Mouse (Mus musculus) limb, embryonic 15.5 days (tissue): Measurements from ENCODE around the gene Ubtd1. TPM values are rescaled to one million over a fixed set of nuclear protein-coding genes. Genes with fewer than 3 reads are reported as not detected.

Experiments
- ATAC-seq: fragments of 200-750 bp; cut with Nextera tagmentation; 2 replicates; pipeline ENCODE4 v1.8.0; 2017; ENCODE audit warnings: low read depth, moderate TSS enrichment; ENCODE audit not compliant: insufficient number of reproducible peaks, low FRiP score, low TSS enrichment
- H3K27ac ChIP-seq: fragments of 300-500 bp; sonication (generic); 2 replicates; pipeline ENCODE4 v1.5.1; 2015; ENCODE audit warnings: moderate library complexity, mild to moderate bottlenecking, inconsistent platforms
- H3K27me3 ChIP-seq: fragments of 300-500 bp; sonication (generic); 2 replicates; pipeline ENCODE4 v1.6.1; 2015; ENCODE audit warnings: inconsistent platforms
- H3K36me3 ChIP-seq: fragments of 300-500 bp; sonication (generic); 2 replicates; pipeline ENCODE4 v1.6.1; 2015; ENCODE audit warnings: inconsistent platforms
- H3K4me1 ChIP-seq: fragments of 300-500 bp; sonication (generic); 2 replicates; pipeline ENCODE4 v1.6.1; 2015; ENCODE audit warnings: inconsistent platforms
- H3K4me2 ChIP-seq: fragments of 300-500 bp; sonication (generic); 2 replicates; pipeline ENCODE4 v1.6.1; 2015; ENCODE audit warnings: mild to moderate bottlenecking, inconsistent platforms
- H3K4me3 ChIP-seq: fragments of 300-500 bp; sonication (generic); 2 replicates; pipeline ENCODE4 v1.5.1; 2015; ENCODE audit warnings: mild to moderate bottlenecking, inconsistent platforms
- H3K9ac ChIP-seq: fragments of 300-500 bp; sonication (generic); 2 replicates; pipeline ENCODE4 v1.6.1; 2015; ENCODE audit warnings: inconsistent platforms
- H3K9me3 ChIP-seq: fragments of 300-500 bp; sonication (generic); 2 replicates; pipeline ENCODE4 v1.6.1; 2016; ENCODE audit warnings: inconsistent platforms
- WGBS: fragments of 180-500 bp; shearing (Covaris S2); methylation state at CpG from one replicate; pipeline ENCODE4 v1.1.7; 2015; 5-methylcytosine and 5-hydroxymethylcytosine counted together
- polyA plus RNA-seq: library from polyadenylated mRNA; unstranded; fragments of >200 nt; fragmentation: Nextera tagmentation; extraction: Ambion mirVana; gene quantifications from 2 replicates; pipeline ENCODE4 v1.2.1, GENCODE M21; 2015

Ubtd1 gene
- polyA plus RNA-seq, 1 experiment from 2014 or later = 28.1 TPM

- Histone ChIP-seq H3K27me3 (no peaks in the 10 kb centered on the region), H3K36me3 (no peaks in the 10 kb centered on the region), H3K4me1 (peaks cover 38% of the 10 kb centered on the region), H3K27ac (peak overlapping the region; percentile 91), H3K4me3 (peak overlapping the region; percentile 96), H3K9ac (peak overlapping the region; percentile 82), H3K9me3 (no peaks in the 10 kb centered on the region), H3K4me2 (peak overlapping the region; percentile 68)
- 0% methylated on average over 16 of the region's 16 CpGs for WGBS
- ATAC-seq = no peak
Observed at GRCm38 (mm10) chr19:41980422-41980818, 1.1 kb upstream of the Ubtd1 start.

- peak within 1 kb of the TSS; percentile 91 for H3K27ac ChIP-seq
- H3K9ac ChIP-seq = peak within 1 kb of the TSS; percentile 82
- ATAC-seq = peak; percentile 95
- H3K4me3 ChIP-seq = peak within 1 kb of the TSS; percentile 96
- no peaks in the 10 kb centered on the region for H3K9me3 ChIP-seq
- H3K4me1 ChIP-seq = peaks cover 38% of the 10 kb centered on the region
- no peaks in the 10 kb centered on the region for H3K27me3 ChIP-seq
- peak within 1 kb of the TSS; percentile 78 for H3K4me2 ChIP-seq
- WGBS = under 1% methylated on average over 68 of the region's 68 CpGs
- no peaks in the 10 kb centered on the region for H3K36me3 ChIP-seq
Observed at GRCm38 (mm10) chr19:41980819-41981594, 556 bp upstream of the Ubtd1 start, which contains the start of gene Mms19. Mms19 (minus strand) TSS chr19:41981157.

DNA sequence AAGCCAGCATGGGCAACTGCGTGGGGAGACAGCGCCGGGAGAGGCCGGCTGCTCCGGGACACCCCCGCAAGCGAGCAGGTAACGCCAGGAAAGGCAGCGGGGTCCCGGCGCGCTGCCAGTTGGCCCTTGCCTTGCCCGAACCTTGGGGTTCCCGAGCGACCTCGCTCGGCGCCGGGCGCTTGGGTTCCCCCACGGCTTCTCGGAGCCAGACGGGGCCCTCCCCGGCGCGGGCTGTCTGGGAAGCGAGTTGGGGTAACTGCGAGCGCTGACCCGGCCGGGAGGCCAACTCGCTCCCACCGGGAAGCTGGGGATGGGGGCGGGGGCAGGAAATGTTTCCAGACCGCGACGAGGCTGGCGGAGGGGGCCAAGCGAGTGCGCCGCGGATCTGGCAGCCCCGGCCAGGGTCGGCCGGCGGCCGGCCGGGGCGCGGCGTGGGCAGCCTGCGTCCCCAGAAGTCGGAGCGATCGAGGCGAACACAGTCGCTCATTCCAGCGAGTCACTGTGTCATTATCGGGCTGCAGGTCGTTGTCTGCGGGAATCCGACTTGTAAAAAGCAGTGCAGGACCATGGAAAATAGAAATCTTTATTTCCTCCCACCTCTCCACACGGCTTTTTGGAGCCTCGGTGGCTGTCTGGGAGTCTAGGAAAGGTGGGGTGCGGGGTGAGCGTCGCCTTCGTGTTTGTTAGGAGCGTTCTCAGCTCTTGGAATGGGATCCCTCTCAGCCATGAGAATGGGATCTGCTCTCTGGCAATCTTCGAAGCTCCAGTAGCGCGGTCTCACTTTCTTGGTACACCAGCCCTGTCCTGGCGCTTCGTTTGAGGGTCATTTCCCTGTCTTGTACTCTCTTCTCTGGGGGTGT lies 598 bp downstream of the Ubtd1 start:
- H3K36me3 ChIP-seq = no peaks in the 10 kb centered on the region
- H3K27me3 ChIP-seq = no peaks in the 10 kb centered on the region
- under 1% methylated on average over 74 of the region's 74 CpGs for WGBS
- ATAC-seq = no peak
- H3K9ac ChIP-seq = peak overlapping the region; percentile 81
- no peaks in the 10 kb centered on the region for H3K9me3 ChIP-seq
- H3K4me2 ChIP-seq = peak overlapping the region; percentile 78
- peak overlapping the region; percentile 91 for H3K27ac ChIP-seq
- H3K4me3 ChIP-seq = peak overlapping the region; percentile 96
- peaks cover 30% of the 10 kb centered on the region; the same call in 1 of the 2 replicates for H3K4me1 ChIP-seq

- H3K4me1 ChIP-seq = peaks cover 23% of the 10 kb centered on the region; the same call in 1 of the 2 replicates
- peak overlapping the region; percentile 91; the same call in 1 of the 2 replicates for H3K27ac ChIP-seq
- peak overlapping the region; percentile 81 for H3K9ac ChIP-seq
- peak overlapping the region; percentile 96 for H3K4me3 ChIP-seq
- H3K4me2 ChIP-seq = peak overlapping the region; percentile 78
- no peak for ATAC-seq
- H3K27me3 ChIP-seq = no peaks in the 10 kb centered on the region
- H3K36me3 ChIP-seq = no peaks in the 10 kb centered on the region
- 8% methylated on average over 4 of the region's 4 CpGs for WGBS
- no peaks in the 10 kb centered on the region for H3K9me3 ChIP-seq
Observed at GRCm38 (mm10) chr19:41982791-41983150, 1.2 kb downstream of the Ubtd1 start.

- 94% methylated on average over 5 of the region's 5 CpGs for WGBS
- H3K9me3 ChIP-seq = no peaks in the 10 kb centered on the region
- H3K4me2 ChIP-seq = no peak overlapping the region
- no peak for ATAC-seq
- no peaks in the 10 kb centered on the region for H3K27me3 ChIP-seq
- no peaks in the 10 kb centered on the region for H3K36me3 ChIP-seq
- no peak overlapping the region for H3K4me3 ChIP-seq
- H3K9ac ChIP-seq = no peak overlapping the region
- peaks cover 15% of the 10 kb centered on the region; the same call in 1 of the 2 replicates for H3K4me1 ChIP-seq
- no peak overlapping the region for H3K27ac ChIP-seq
Observed at GRCm38 (mm10) chr19:41985994-41986393, 4.4 kb downstream of the Ubtd1 start.

DNA sequence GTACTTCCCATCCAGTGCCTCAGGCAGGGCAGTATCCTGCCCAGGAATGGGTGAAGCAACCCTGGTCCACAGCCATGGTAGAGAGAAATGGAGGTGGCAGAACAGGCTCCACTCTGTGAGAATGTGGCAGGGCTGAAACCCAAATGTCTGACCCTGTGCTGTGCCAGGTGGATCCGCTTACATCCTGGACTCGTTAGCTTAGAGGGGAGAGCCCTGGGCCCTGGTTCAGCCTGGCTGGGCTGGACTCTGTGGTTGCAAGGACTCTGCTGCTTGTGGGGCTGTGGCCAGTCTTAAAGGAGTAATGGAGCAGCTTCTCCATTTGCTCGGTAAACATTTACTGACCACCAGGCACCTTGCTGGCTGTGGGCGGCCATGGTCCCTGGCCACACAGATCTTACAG lies 5.6 kb downstream of the Ubtd1 start:
- peak; percentile 65; the same call in 1 of the 2 replicates for ATAC-seq
- WGBS = 81% methylated on average over 4 of the region's 4 CpGs
- H3K4me1 ChIP-seq = peaks cover 26% of the 10 kb centered on the region
- no peak overlapping the region for H3K4me2 ChIP-seq
- no peaks in the 10 kb centered on the region for H3K36me3 ChIP-seq
- H3K4me3 ChIP-seq = no peak overlapping the region
- H3K9ac ChIP-seq = no peak overlapping the region
- H3K9me3 ChIP-seq = no peaks in the 10 kb centered on the region
- no peaks in the 10 kb centered on the region for H3K27me3 ChIP-seq
- H3K27ac ChIP-seq = no peak overlapping the region

DNA sequence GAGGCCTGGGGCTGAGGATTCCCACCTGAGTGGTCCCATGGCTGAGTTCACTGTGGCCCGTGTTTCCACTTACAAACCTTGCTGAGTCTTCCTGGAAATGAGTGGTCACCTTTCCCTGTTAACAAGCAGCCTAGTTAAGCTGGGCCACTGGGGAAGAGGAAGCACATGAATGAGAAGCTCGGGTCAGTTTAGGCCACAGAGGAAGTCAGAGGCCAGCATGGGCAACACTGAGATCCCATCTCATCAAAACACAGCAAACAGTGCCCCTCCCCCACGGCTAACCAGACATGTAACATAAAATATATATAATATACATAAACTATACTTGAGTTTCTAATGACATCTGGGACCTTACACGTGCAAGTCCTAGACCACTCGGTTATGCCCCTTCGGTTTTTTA lies 8.2 kb downstream of the Ubtd1 start:
- H3K4me3 ChIP-seq = no peak overlapping the region
- no peak overlapping the region for H3K27ac ChIP-seq
- no peak for ATAC-seq
- H3K27me3 ChIP-seq = no peaks in the 10 kb centered on the region
- no peaks in the 10 kb centered on the region for H3K9me3 ChIP-seq
- WGBS = 79% methylated on average over 6 of the region's 6 CpGs
- peaks cover 30% of the 10 kb centered on the region for H3K4me1 ChIP-seq
- no peaks in the 10 kb centered on the region for H3K36me3 ChIP-seq
- H3K9ac ChIP-seq = no peak overlapping the region
- no peak overlapping the region for H3K4me2 ChIP-seq

DNA sequence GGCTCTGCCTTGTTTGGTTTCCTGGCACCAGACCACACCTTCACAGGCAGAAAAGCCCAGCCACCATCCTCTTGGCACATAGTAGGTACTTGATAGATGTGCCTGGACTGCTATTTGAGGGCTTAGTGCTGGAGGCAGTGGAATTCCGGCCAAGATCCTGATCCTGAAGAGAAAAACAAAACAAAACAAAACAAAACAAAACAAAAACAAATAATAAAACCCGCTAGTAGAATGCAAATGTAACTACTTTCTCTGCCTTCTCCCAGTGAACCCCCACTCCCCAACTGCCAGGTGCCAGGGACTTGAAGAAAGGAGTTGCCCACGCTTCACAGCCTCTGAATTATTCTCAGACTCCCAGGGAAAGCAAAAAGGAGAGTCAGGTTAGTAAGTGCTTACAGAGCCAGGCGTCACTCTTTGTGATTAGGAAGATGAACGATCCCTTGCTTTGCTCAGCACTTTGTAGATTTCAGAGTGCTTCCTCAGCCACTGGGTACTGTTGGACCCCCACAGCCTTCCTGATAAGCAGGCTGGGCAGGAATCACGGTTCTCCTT lies 10.4 kb downstream of the Ubtd1 start:
- WGBS = 47% methylated on average over 6 of the region's 6 CpGs
- ATAC-seq = no peak
- Histone ChIP-seq H3K27me3 (no peaks in the 10 kb centered on the region), H3K36me3 (no peaks in the 10 kb centered on the region), H3K4me1 (peaks cover 42% of the 10 kb centered on the region), H3K4me3 (no peak overlapping the region), H3K9ac (no peak overlapping the region), H3K27ac (0 out of 2 replicates have a peak overlapping the region, but pooled peaks have one; percentile 8), H3K4me2 (no peak overlapping the region), H3K9me3 (no peaks in the 10 kb centered on the region)

GRCm38 (mm10) chr19:41992971-41993370 lies 11.4 kb downstream of the Ubtd1 start:
- no peak overlapping the region for H3K4me3 ChIP-seq
- H3K9ac ChIP-seq = no peak overlapping the region
- no peaks in the 10 kb centered on the region for H3K27me3 ChIP-seq
- WGBS = 48% methylated on average over 2 of the region's 2 CpGs
- no peak for ATAC-seq
- no peaks in the 10 kb centered on the region for H3K9me3 ChIP-seq
- H3K27ac ChIP-seq = peak overlapping the region; percentile 69
- peaks cover 50% of the 10 kb centered on the region for H3K4me1 ChIP-seq
- no peak overlapping the region for H3K4me2 ChIP-seq
- H3K36me3 ChIP-seq = no peaks in the 10 kb centered on the region

DNA sequence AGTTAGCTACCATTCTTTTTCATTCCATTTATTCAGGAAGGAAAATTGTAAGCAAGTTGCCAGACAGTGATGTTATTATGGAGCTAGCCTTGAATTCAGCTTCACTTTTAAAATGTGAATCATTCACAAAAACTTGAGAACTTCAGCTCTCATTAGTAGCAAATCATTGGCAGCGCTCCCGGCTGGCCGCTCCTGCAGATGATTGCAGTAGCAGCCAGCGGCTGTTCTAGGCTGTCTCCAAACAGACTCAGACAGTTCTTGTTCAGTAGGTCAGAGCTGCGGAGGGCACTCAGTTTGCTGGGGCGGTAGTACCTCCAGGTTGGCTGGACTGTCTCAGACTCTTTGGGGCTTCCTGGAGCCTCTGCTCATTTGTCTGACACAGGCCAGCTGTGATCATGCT lies 11.9 kb downstream of the Ubtd1 start:
- no peaks in the 10 kb centered on the region for H3K9me3 ChIP-seq
- H3K36me3 ChIP-seq = no peaks in the 10 kb centered on the region
- peak; percentile 37; the same call in 1 of the 2 replicates for ATAC-seq
- no peak overlapping the region for H3K9ac ChIP-seq
- no peak overlapping the region for H3K4me2 ChIP-seq
- H3K27ac ChIP-seq = peak overlapping the region; percentile 69
- 51% methylated on average over 6 of the region's 6 CpGs for WGBS
- H3K27me3 ChIP-seq = no peaks in the 10 kb centered on the region
- no peak overlapping the region for H3K4me3 ChIP-seq
- peaks cover 53% of the 10 kb centered on the region for H3K4me1 ChIP-seq

GRCm38 (mm10) chr19:41994023-41994422 lies 12.5 kb downstream of the Ubtd1 start:
- Histone ChIP-seq H3K9me3 (no peaks in the 10 kb centered on the region), H3K36me3 (no peaks in the 10 kb centered on the region), H3K4me2 (no peak overlapping the region), H3K4me1 (peaks cover 57% of the 10 kb centered on the region), H3K27ac (no peak overlapping the region; the same call in 1 of the 2 replicates), H3K27me3 (no peaks in the 10 kb centered on the region), H3K9ac (no peak overlapping the region), H3K4me3 (no peak overlapping the region)
- WGBS = 78% methylated on average over 7 of the region's 7 CpGs
- no peak for ATAC-seq
